Mouse (Mus musculus): ENCODE measurements around the gene Rad52. TPM values are rescaled to one million over a fixed set of nuclear protein-coding genes. Genes with fewer than 3 reads are reported as not detected.

Gene Rad52
- polyA plus RNA-seq, 1 experiment from 2014 or later, result 20.3 TPM

GRCm38 (mm10) chr6:119905461-119905860, 3.0 kb downstream of the Rad52 start:
- Histone ChIP-seq H3K4me3 (ENCODE audit: low read length) (no peak overlapping the region), H3K4me2 (ENCODE audit: low read depth, low read length) (no peak overlapping the region), H3K9me3 (ENCODE audit: control insufficient read depth, low read length) (no peaks in the 10 kb centered on the region), H3K36me3 (ENCODE audit: control insufficient read depth, insufficient read depth, low read length) (no peaks in the 10 kb centered on the region), H3K4me1 (replicated peaks; ENCODE audit: control insufficient read depth, insufficient read depth, low read length) (peaks cover 4% of the 10 kb centered on the region), H3K9ac (ENCODE audit: low read length) (no peak overlapping the region), H3K27ac (ENCODE audit: low read length) (no peak overlapping the region), H3K27me3 (ENCODE audit: control insufficient read depth, insufficient read depth, low read depth, low read length) (no peaks in the 10 kb centered on the region)
- 88% methylated on average over 5 of the region's 5 CpGs for WGBS
- no peak for ATAC-seq (ENCODE audit: low read depth)

GRCm38 (mm10) chr6:119912046-119912445, 9.5 kb downstream of the Rad52 start:
- H3K9ac ChIP-seq (ENCODE audit: low read length), result no peak overlapping the region
- no peak overlapping the region for H3K4me2 ChIP-seq (ENCODE audit: low read depth, low read length)
- H3K4me1 ChIP-seq (replicated peaks; ENCODE audit: control insufficient read depth, insufficient read depth, low read length), result no peaks in the 10 kb centered on the region
- WGBS, result 55% methylated on average over 5 of the region's 5 CpGs
- no peak overlapping the region for H3K4me3 ChIP-seq (ENCODE audit: low read length)
- no peak for ATAC-seq (ENCODE audit: low read depth)
- peaks cover 15% of the 10 kb centered on the region for H3K36me3 ChIP-seq (ENCODE audit: control insufficient read depth, insufficient read depth, low read length)
- no peaks in the 10 kb centered on the region for H3K9me3 ChIP-seq (ENCODE audit: control insufficient read depth, low read length)
- H3K27me3 ChIP-seq (ENCODE audit: control insufficient read depth, insufficient read depth, low read depth, low read length), result no peaks in the 10 kb centered on the region
- no peak overlapping the region for H3K27ac ChIP-seq (ENCODE audit: low read length)

- 93% methylated on average over 5 of the region's 5 CpGs for WGBS
- H3K36me3 ChIP-seq (ENCODE audit: control insufficient read depth, insufficient read depth, low read length), result peaks cover 30% of the 10 kb centered on the region
- H3K27me3 ChIP-seq (ENCODE audit: control insufficient read depth, insufficient read depth, low read depth, low read length), result no peaks in the 10 kb centered on the region
- H3K9me3 ChIP-seq (ENCODE audit: control insufficient read depth, low read length), result no peaks in the 10 kb centered on the region
- no peak overlapping the region for H3K4me3 ChIP-seq (ENCODE audit: low read length)
- no peak overlapping the region for H3K9ac ChIP-seq (ENCODE audit: low read length)
- ATAC-seq (ENCODE audit: low read depth), result no peak
- no peak overlapping the region for H3K4me2 ChIP-seq (ENCODE audit: low read depth, low read length)
- H3K4me1 ChIP-seq (replicated peaks; ENCODE audit: control insufficient read depth, insufficient read depth, low read length), result no peaks in the 10 kb centered on the region
- no peak overlapping the region for H3K27ac ChIP-seq (ENCODE audit: low read length)
These were observed 13.2 kb downstream of the Rad52 start for GRCm38 (mm10) chr6:119915710-119916109.

GRCm38 (mm10) chr6:119918561-119919181, 16.2 kb downstream of the Rad52 start:
- WGBS, result 83% methylated on average over 16 of the region's 16 CpGs
- ATAC-seq (ENCODE audit: low read depth), result no peak
- no peak overlapping the region for H3K4me2 ChIP-seq (ENCODE audit: low read depth, low read length)
- H3K9me3 ChIP-seq (ENCODE audit: control insufficient read depth, low read length), result no peaks in the 10 kb centered on the region
- no peaks in the 10 kb centered on the region for H3K4me1 ChIP-seq (replicated peaks; ENCODE audit: control insufficient read depth, insufficient read depth, low read length)
- peaks cover 36% of the 10 kb centered on the region for H3K36me3 ChIP-seq (ENCODE audit: control insufficient read depth, insufficient read depth, low read length)
- H3K27me3 ChIP-seq (ENCODE audit: control insufficient read depth, insufficient read depth, low read depth, low read length), result no peaks in the 10 kb centered on the region
- no peak overlapping the region for H3K27ac ChIP-seq (ENCODE audit: low read length)
- H3K9ac ChIP-seq (ENCODE audit: low read length), result no peak overlapping the region
- H3K4me3 ChIP-seq (ENCODE audit: low read length), result no peak overlapping the region

GRCm38 (mm10) chr6:119922136-119922535, 19.6 kb downstream of the Rad52 start:
- no peak for ATAC-seq (ENCODE audit: low read depth)
- Histone ChIP-seq H3K27me3 (ENCODE audit: control insufficient read depth, insufficient read depth, low read depth, low read length) (no peaks in the 10 kb centered on the region), H3K36me3 (ENCODE audit: control insufficient read depth, insufficient read depth, low read length) (peaks cover 48% of the 10 kb centered on the region), H3K27ac (ENCODE audit: low read length) (no peak overlapping the region), H3K4me1 (replicated peaks; ENCODE audit: control insufficient read depth, insufficient read depth, low read length) (no peaks in the 10 kb centered on the region), H3K4me2 (ENCODE audit: low read depth, low read length) (no peak overlapping the region), H3K9ac (ENCODE audit: low read length) (no peak overlapping the region), H3K4me3 (ENCODE audit: low read length) (no peak overlapping the region), H3K9me3 (ENCODE audit: control insufficient read depth, low read length) (no peaks in the 10 kb centered on the region)
- 81% methylated on average over 3 of the region's 3 CpGs for WGBS

GRCm38 (mm10) chr6:119922544-119922943, 20.0 kb downstream of the Rad52 start:
- ATAC-seq (ENCODE audit: low read depth), result no peak
- WGBS, result 89% methylated on average over 4 of the region's 4 CpGs
- Histone ChIP-seq H3K27ac (ENCODE audit: low read length) (no peak overlapping the region), H3K9me3 (ENCODE audit: control insufficient read depth, low read length) (no peaks in the 10 kb centered on the region), H3K27me3 (ENCODE audit: control insufficient read depth, insufficient read depth, low read depth, low read length) (no peaks in the 10 kb centered on the region), H3K4me3 (ENCODE audit: low read length) (no peak overlapping the region), H3K4me1 (replicated peaks; ENCODE audit: control insufficient read depth, insufficient read depth, low read length) (no peaks in the 10 kb centered on the region), H3K4me2 (ENCODE audit: low read depth, low read length) (no peak overlapping the region), H3K36me3 (ENCODE audit: control insufficient read depth, insufficient read depth, low read length) (peaks cover 48% of the 10 kb centered on the region), H3K9ac (ENCODE audit: low read length) (no peak overlapping the region)

GRCm38 (mm10) chr6:119924235-119925005, 21.9 kb downstream of the Rad52 start:
- Histone ChIP-seq H3K4me2 (ENCODE audit: low read depth, low read length) (no peak overlapping the region), H3K27me3 (ENCODE audit: control insufficient read depth, insufficient read depth, low read depth, low read length) (no peaks in the 10 kb centered on the region), H3K9me3 (ENCODE audit: control insufficient read depth, low read length) (no peaks in the 10 kb centered on the region), H3K4me1 (replicated peaks; ENCODE audit: control insufficient read depth, insufficient read depth, low read length) (no peaks in the 10 kb centered on the region), H3K36me3 (ENCODE audit: control insufficient read depth, insufficient read depth, low read length) (peaks cover 46% of the 10 kb centered on the region), H3K27ac (ENCODE audit: low read length) (no peak overlapping the region), H3K9ac (ENCODE audit: low read length) (no peak overlapping the region), H3K4me3 (ENCODE audit: low read length) (no peak overlapping the region)
- ATAC-seq (ENCODE audit: low read depth), result no peak
- 43% methylated on average over 4 of the region's 4 CpGs for WGBS

Other genes starting within 250 kb of the Rad52 start
- gene Erc1, start 54.5 kb upstream of the Rad52 start, polyA plus RNA-seq (2015; fragmentation: Nextera tagmentation; extraction: Ambion mirVana), result 14.2 and 14.4 TPM in 2 replicates
- gene Wnk1, start 136.0 kb downstream of the Rad52 start, polyA plus RNA-seq (2015; fragmentation: Nextera tagmentation; extraction: Ambion mirVana), result 50.2 and 56.0 TPM in 2 replicates
- gene Ninj2, start 190.7 kb downstream of the Rad52 start, polyA plus RNA-seq (2015; fragmentation: Nextera tagmentation; extraction: Ambion mirVana), result 0.54 and 0.63 TPM in 2 replicates

All from lung, embryonic 16.5 days (tissue).